ENCODE assay signal across 9 mouse cellular contexts in genomic region chr7:28464416-28465212, GRCm38 (mm10). TPM values are rescaled to one million over a fixed set of nuclear protein-coding genes. Genes with fewer than 3 reads are reported as not detected.
DNase-seq lines count a peak whose midpoint lies in the region; ATAC-seq and TF ChIP-seq lines count a peak whose summit lies in the region.
"Had no signal": no experiment of that assay in that cellular context is flagged by ENCODE, and none has a peak within 500 bp of the region (broad histone marks: within the 10 kb centered on the region; RNA-seq: fewer than 3 reads in every experiment).

No protein-coding gene starts in this region.

- no peak overlapping the region for H3K9ac ChIP-seq in lung, embryonic 16.5 days (ENCODE audit: low read length)

- peak; percentile 67 for ATAC-seq in lung, embryonic 16.5 days (ENCODE audit: low read depth)

- intact Hi-C loops in heart, postnatal 10 days (cut with DNase I): no loop called here
- intact Hi-C loops in gastrocnemius, adult 2 months (cut with DNase I): no loop called here

- no peak overlapping the region for H3K4me2 ChIP-seq in lung, embryonic 16.5 days (ENCODE audit: low read depth, low read length)

- 52% methylated on average over 10 of the region's 10 CpGs for WGBS in lung, embryonic 16.5 days

- peaks cover 5% of the 10 kb centered on the region for H3K36me3 ChIP-seq in lung, embryonic 16.5 days (ENCODE audit: control insufficient read depth, insufficient read depth, low read length)

- no peaks in the 10 kb centered on the region for H3K27me3 ChIP-seq in lung, embryonic 16.5 days (ENCODE audit: control insufficient read depth, insufficient read depth, low read depth, low read length)

- DNase-seq in urinary bladder, postnatal 10 days (ENCODE audit: low spot score): peak; percentile 45
- DNase-seq in urinary bladder, adult 2 months (ENCODE audit: low spot score): no peak
- DNase-seq in cerebellum, postnatal 10 days: peak; percentile 92 to 93
- DNase-seq in heart, postnatal 10 days: peak; percentile 31 to 52
- peak; percentile 90 to 91 for DNase-seq in layer of hippocampus, adult 8-10 months (ENCODE audit: low spot score in 2 of 2)
- peak; percentile 94 to 96 for DNase-seq in right cerebral cortex, postnatal 10 days (ENCODE audit: low spot score in 2 of 2)
- no peak for DNase-seq in gastrocnemius, adult 2 months

- H3K27ac ChIP-seq in lung, embryonic 16.5 days (ENCODE audit: low read length): no peak overlapping the region
- no peak overlapping the region for H3K27ac ChIP-seq in gastrocnemius, adult 2 months

- no peaks in the 10 kb centered on the region for H3K9me3 ChIP-seq in lung, embryonic 16.5 days (ENCODE audit: control insufficient read depth, low read length)

- no peak for TF ChIP-seq CTCF in gastrocnemius, adult 2 months (IDR thresholded peaks at IDR 0.05)

- no peak overlapping the region for H3K4me3 ChIP-seq in lung, embryonic 16.5 days (ENCODE audit: low read length)
- no peak overlapping the region for H3K4me3 ChIP-seq in gastrocnemius, adult 2 months

- H3K4me1 ChIP-seq in lung, embryonic 16.5 days (replicated peaks; ENCODE audit: control insufficient read depth, insufficient read depth, low read length): peaks cover 7% of the 10 kb centered on the region

RNA-seq across cellular contexts. Expression of gene Lrfn1, which starts 12.8 kb away (rescaled TPM):
- 3.9 and 4.3 TPM in 2 replicates for polyA plus RNA-seq in urinary bladder, adult 2 months (2012; rRNA removed)
- 1 to 10 TPM; 2.0 to 2.7 TPM for total RNA-seq in heart, postnatal 10 days (2021)
- 10 to 100 TPM; 68.2 to 77.3 (median 71.5) TPM for total RNA-seq in layer of hippocampus, adult 8-10 months (2022)
- polyA plus RNA-seq in lung, embryonic 16.5 days (2015; fragmentation: Nextera tagmentation; extraction: Ambion mirVana): 1.5 and 1.8 TPM in 2 replicates
- under 1 TPM; 0.14 to 0.18 TPM for total RNA-seq in gastrocnemius, adult 2 months (2021)

RNA-seq across cellular contexts. Expression of gene Gmfg, which starts 27.4 kb away (rescaled TPM):
- polyA plus RNA-seq in urinary bladder, adult 2 months (2012; rRNA removed): 18.6 and 20.7 TPM in 2 replicates
- total RNA-seq in heart, postnatal 10 days (2021): 1 to 10 TPM; 7.6 to 8.7 TPM
- 1 to 10 TPM; 1.6 to 5.2 (median 3.2) TPM for total RNA-seq in layer of hippocampus, adult 8-10 months (2022)
- 46.6 and 47.1 TPM in 2 replicates for polyA plus RNA-seq in lung, embryonic 16.5 days (2015; fragmentation: Nextera tagmentation; extraction: Ambion mirVana)
- 1 to 10 TPM; 2.1 to 2.4 TPM for total RNA-seq in gastrocnemius, adult 2 months (2021)

RNA-seq across cellular contexts. Expression of gene Ifnl2, which starts 45.6 kb away (rescaled TPM):
- polyA plus RNA-seq in urinary bladder, adult 2 months (2012; rRNA removed): not detected in 2 replicates
- total RNA-seq in heart, postnatal 10 days (2021): not detected
- not detected for total RNA-seq in layer of hippocampus, adult 8-10 months (2022)
- polyA plus RNA-seq in lung, embryonic 16.5 days (2015; fragmentation: Nextera tagmentation; extraction: Ambion mirVana): not detected in 2 replicates
- total RNA-seq in gastrocnemius, adult 2 months (2021): not detected
- polyA plus RNA-seq: small intestine, adult 2 months had no signal

RNA-seq across cellular contexts. Expression of gene Ifnl3, which starts 58.0 kb away (rescaled TPM):
- polyA plus RNA-seq in urinary bladder, adult 2 months (2012; rRNA removed): not detected in 2 replicates
- not detected for total RNA-seq in heart, postnatal 10 days (2021)
- not detected for total RNA-seq in layer of hippocampus, adult 8-10 months (2022)
- polyA plus RNA-seq in lung, embryonic 16.5 days (2015; fragmentation: Nextera tagmentation; extraction: Ambion mirVana): not detected in 2 replicates
- total RNA-seq in gastrocnemius, adult 2 months (2021): not detected
- polyA plus RNA-seq: small intestine, adult 2 months had no signal

Comparison
In these comparisons a context has a peak if more than half of its experiments do, and no peak if none do; other contexts are left out.
1. DNase-seq: peak in urinary bladder, postnatal 10 days (single experiment), cerebellum, postnatal 10 days (2 of 2), heart, postnatal 10 days (2 of 2), layer of hippocampus, adult 8-10 months (2 of 2) and right cerebral cortex, postnatal 10 days (2 of 2); none in urinary bladder, adult 2 months (single experiment) and gastrocnemius, adult 2 months (single experiment).
2. RNA of gene Lrfn1, which starts 12.8 kb away (total RNA-seq): 68.2 to 77.3 TPM in layer of hippocampus, adult 8-10 months; 2.0 to 2.7 TPM in heart, postnatal 10 days and 0.14 to 0.18 TPM in gastrocnemius, adult 2 months; every median in the first group is over 10 times any median in the second.